Mouse (Mus musculus) adrenal gland, adult 18-20 months (tissue): ENCODE measurements around the gene Mfsd12. TPM values are rescaled to one million over a fixed set of nuclear protein-coding genes. Genes with fewer than 3 reads are reported as not detected.

Experiments used
- DNase-seq, 2 experiments: peaks; one replicate each; pipeline ENCODE4 v3.0.0; 2021 to 2022; ENCODE audit warnings: low spot score in 2 of 2
- microRNA-seq, 2 experiments: library from miRNA; unstranded; fragments of <30 nt; microRNA quantifications; one replicate each; pipeline ENCODE4 v1.2.0; 2021; ENCODE audit warnings: borderline number of aligned reads in 2 of 2
- total RNA-seq, 2 experiments: library from RNA; stranded (reverse); gene quantifications; 1 replicate in 1 of 2; 2 replicates in 1 of 2; pipeline ENCODE4 v1.2.3; 2021

The Mfsd12 gene
- total RNA-seq, 2 experiments from 2014 or later: 16.0 to 29.6 TPM

GRCm38 (mm10) chr10:81413310-81414261 is 56.3 kb downstream of the Mfsd12 start:
- DNase-seq: peak; percentile 85 to 86

GRCm38 (mm10) chr10:81414682-81415081 is 57.4 kb downstream of the Mfsd12 start:
- DNase-seq: no peak

- no peak for DNase-seq
Measured at GRCm38 (mm10) chr10:81415146-81415545, 57.9 kb downstream of the Mfsd12 start.

Small RNA genes within 50 kb of the gene (microRNA-seq; reads per million reads assigned to microRNA genes)
- 0 to 0.95 reads per million in 2 experiments for gene Mir6913

Other genes with a start within 250 kb of the Mfsd12 start
- 10 to 100 TPM; 65.3 to 84.8 TPM for gene Zbtb7a, start 222.3 kb upstream of the Mfsd12 start, total RNA-seq
- 10 to 100 TPM; 27.3 to 29.7 TPM for gene Pias4, start 189.6 kb upstream of the Mfsd12 start, total RNA-seq
- gene Eef2, start 180.9 kb upstream of the Mfsd12 start, total RNA-seq: 1,000 to 10,000 TPM; 1,443 to 1,598 TPM
- gene Dapk3, start 174.5 kb upstream of the Mfsd12 start, total RNA-seq: 10 to 100 TPM; 63.4 to 74.2 TPM
- gene 4930442H23Rik, start 173.6 kb upstream of the Mfsd12 start, total RNA-seq: not detected
- not detected for gene Nmrk2, start 155.4 kb upstream of the Mfsd12 start, total RNA-seq
- 1 to 10 TPM; 2.7 to 3.5 TPM for gene Atcay, start 126.7 kb upstream of the Mfsd12 start, total RNA-seq
- gene Zfr2, start 124.3 kb upstream of the Mfsd12 start, total RNA-seq: 10 to 100 TPM; 16.2 to 17.6 TPM
- gene Matk, start 104.6 kb upstream of the Mfsd12 start, total RNA-seq: 1 to 10 TPM in 1 of 2 experiments, under 1 TPM in 1; 0.76 to 1.7 TPM
- 100 to 1,000 TPM; 105 to 111 TPM for gene Mrpl54, start 90.6 kb upstream of the Mfsd12 start, total RNA-seq
- 100 to 1,000 TPM; 104 to 123 TPM for gene Apba3, start 90.5 kb upstream of the Mfsd12 start, total RNA-seq
- 1 to 10 TPM; 1.1 to 1.6 TPM for gene Tjp3, start 65.9 kb upstream of the Mfsd12 start, total RNA-seq
- 10 to 100 TPM; 37.6 to 40.4 TPM for gene Pip5k1c, start 64.5 kb upstream of the Mfsd12 start, total RNA-seq
- gene Cactin, start 36.4 kb upstream of the Mfsd12 start, total RNA-seq: 10 to 100 TPM; 34.3 to 40.9 TPM
- 10 to 100 TPM; 23.3 to 29.2 TPM for gene Tbxa2r, start 28.8 kb upstream of the Mfsd12 start, total RNA-seq
- gene Gipc3, start 14.2 kb upstream of the Mfsd12 start, total RNA-seq: 1 to 10 TPM; 4.5 to 6.7 TPM
- gene Hmg20b, start 7.0 kb upstream of the Mfsd12 start, total RNA-seq: 10 to 100 TPM; 86.5 to 92.7 TPM
- 1 to 10 TPM; 1.3 to 4.5 TPM for gene 4930404N11Rik, start 8.3 kb downstream of the Mfsd12 start, total RNA-seq
- gene Fzr1, start 21.0 kb downstream of the Mfsd12 start, total RNA-seq: 10 to 100 TPM; 35.1 to 35.2 TPM
- gene Dohh, start 26.9 kb downstream of the Mfsd12 start, total RNA-seq: 10 to 100 TPM; 49.1 to 50.5 TPM
- gene Gm48551, start 27.0 kb downstream of the Mfsd12 start, total RNA-seq: 1 to 10 TPM; 1.5 to 1.9 TPM
- gene Gm48552, start 31.5 kb downstream of the Mfsd12 start, total RNA-seq: 1 to 10 TPM; 1.4 to 2.6 TPM
- gene Smim24, start 35.6 kb downstream of the Mfsd12 start, total RNA-seq: 1 to 10 TPM; 1.1 to 1.2 TPM
- gene Nfic, start 98.1 kb downstream of the Mfsd12 start, total RNA-seq: 10 to 100 TPM; 69.1 to 78.7 TPM
- under 1 TPM; 0.42 to 0.50 TPM for gene Celf5, start 125.2 kb downstream of the Mfsd12 start, total RNA-seq
- 100 to 1,000 TPM; 106 to 118 TPM for gene Ncln, start 138.9 kb downstream of the Mfsd12 start, total RNA-seq
- gene S1pr4, start 142.6 kb downstream of the Mfsd12 start, total RNA-seq: 1 to 10 TPM; 1.3 to 1.4 TPM
- gene Gna15, start 166.7 kb downstream of the Mfsd12 start, total RNA-seq: 1 to 10 TPM; 1.7 to 2.6 TPM
- 10 to 100 TPM; 81.7 to 83.4 TPM for gene Gna11, start 187.7 kb downstream of the Mfsd12 start, total RNA-seq
- 1,000 to 10,000 TPM in 1 of 2 experiments, 100 to 1,000 TPM in 1; 911 to 1,138 TPM for gene Aes, start 202.0 kb downstream of the Mfsd12 start, total RNA-seq
- gene Tle2, start 217.1 kb downstream of the Mfsd12 start, total RNA-seq: 10 to 100 TPM; 58.2 to 65.6 TPM
- gene Tle6, start 243.6 kb downstream of the Mfsd12 start, total RNA-seq: 10 to 100 TPM; 21.4 to 37.3 TPM
- gene BC025920, start 248.8 kb downstream of the Mfsd12 start, total RNA-seq: 1 to 10 TPM; 1.2 to 1.7 TPM